Mouse (Mus musculus) spleen, adult 2 months (tissue): ENCODE results near the gene Gm20388. TPM values are rescaled to one million over a fixed set of nuclear protein-coding genes. Genes with fewer than 3 reads are reported as not detected.

Source experiments
- DNase-seq, 2 experiments: peaks; one replicate each; pipeline versions ENCODE4 v3.0.0 to v3.0.0-alpha.2; 2012 to 2021; ENCODE audit warnings: low spot score in 2 of 2, low read depth in 1 of 2
- H3K27ac ChIP-seq: fragments of 200-500 bp; 2 replicates; pipeline ENCODE4 v1.5.1; 2012; ENCODE audit warnings: low read length, inconsistent platforms; ENCODE audit not compliant: insufficient read depth
- H3K27me3 ChIP-seq: fragments of 200-500 bp; 2 replicates; pipeline ENCODE4 v1.6.1; 2012; ENCODE audit warnings: mild to moderate bottlenecking, moderate library complexity, low read length, inconsistent platforms; ENCODE audit not compliant: control insufficient read depth, insufficient read depth
- H3K36me3 ChIP-seq: fragments of 200-500 bp; 2 replicates; pipeline ENCODE4 v1.6.1; 2012; ENCODE audit warnings: mild to moderate bottlenecking, low read length, inconsistent platforms; ENCODE audit not compliant: control insufficient read depth, insufficient read depth
- H3K4me1 ChIP-seq: fragments of 200-500 bp; 2 replicates; pipeline ENCODE4 v1.6.1; 2011; ENCODE audit warnings: inconsistent platforms; ENCODE audit not compliant: control insufficient read depth, insufficient read depth, insufficient read length
- H3K4me3 ChIP-seq: fragments of 200-500 bp; 2 replicates; pipeline ENCODE4 v1.5.1; 2011; ENCODE audit warnings: mild to moderate bottlenecking, inconsistent platforms; ENCODE audit not compliant: insufficient read depth, insufficient read length; ENCODE audit errors: extremely low read depth
- CTCF ChIP-seq: fragments of 200-500 bp; IDR thresholded peaks from 2 replicates; pipeline ENCODE4 v1.5.1; 2011; ENCODE audit warnings: mild to moderate bottlenecking, inconsistent platforms; ENCODE audit not compliant: insufficient read depth, insufficient read length, insufficient replicate concordance; ENCODE audit errors: extremely low read depth
- POLR2A ChIP-seq: fragments of 200-500 bp; IDR thresholded peaks from 2 replicates; pipeline ENCODE4 v1.6.1; 2011; ENCODE audit warnings: low read depth, low read length, inconsistent platforms
- WGBS: fragments of 180-500 bp; shearing (Covaris S2); methylation state at CpG from one replicate; pipeline ENCODE4 v1.1.7; 2018; 5-methylcytosine and 5-hydroxymethylcytosine counted together
- polyA plus RNA-seq: library from polyadenylated mRNA; depleted of rRNA; stranded (reverse); fragments of >200 nt; gene quantifications from 2 replicates; pipeline ENCODE4 v1.2.3, GENCODE M21; 2012

Gm20388 gene
- polyA plus RNA-seq, 1 experiment: 26.1 TPM

DNA sequence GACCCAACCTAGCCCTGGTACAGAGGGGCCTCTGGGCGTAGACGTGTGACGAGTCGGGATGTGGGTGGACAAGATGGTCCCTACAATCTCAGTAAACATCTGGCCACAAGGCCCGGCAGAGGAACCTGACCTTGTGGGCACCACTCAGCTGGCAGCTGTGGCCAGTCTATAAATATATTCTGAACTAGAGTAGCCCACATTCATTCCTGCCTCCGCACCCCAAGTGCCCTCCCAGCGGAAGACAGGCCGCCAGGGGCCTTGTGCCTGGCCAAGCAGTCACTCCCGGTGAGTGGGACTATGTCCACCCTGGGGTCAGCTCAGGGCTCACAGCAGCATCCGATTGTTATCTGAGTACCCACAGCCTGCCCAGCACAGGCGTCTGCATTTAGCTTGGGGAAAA lies 2327.6 kb downstream of the Gm20388 start:
- no peak for TF ChIP-seq CTCF
- DNase-seq: no peak
- Histone ChIP-seq H3K36me3 (no peaks in the 10 kb centered on the region), H3K4me3 (no peak overlapping the region), H3K27ac (no peak overlapping the region), H3K27me3 (no peaks in the 10 kb centered on the region), H3K4me1 (no peaks in the 10 kb centered on the region)
- WGBS: 73% methylated on average over 11 of the region's 11 CpGs

DNA sequence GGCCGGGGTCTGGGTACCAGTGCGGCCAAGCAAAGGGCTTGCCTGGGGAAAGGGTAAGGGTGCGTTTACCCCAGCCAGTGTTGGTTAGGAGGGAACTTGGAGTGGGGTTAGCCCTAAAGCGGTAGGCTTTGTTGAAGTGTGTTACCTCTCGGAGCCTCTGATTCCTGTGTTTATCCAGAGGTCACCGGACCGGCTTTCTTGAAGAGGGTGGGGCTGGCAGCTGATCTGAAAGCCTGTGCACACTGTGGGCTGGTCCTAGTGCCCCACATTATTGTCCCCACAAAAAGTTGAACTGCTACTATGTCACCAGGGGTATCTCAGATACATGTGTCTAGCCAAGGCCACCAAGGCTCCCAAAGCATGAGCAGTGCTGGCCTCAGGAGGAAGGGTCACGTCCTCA lies 2328.1 kb downstream of the Gm20388 start:
- Histone ChIP-seq H3K36me3 (no peaks in the 10 kb centered on the region), H3K4me1 (no peaks in the 10 kb centered on the region), H3K4me3 (no peak overlapping the region), H3K27me3 (no peaks in the 10 kb centered on the region), H3K27ac (no peak overlapping the region)
- DNase-seq: no peak
- WGBS: 85% methylated on average over 8 of the region's 8 CpGs
- TF ChIP-seq CTCF: no peak
- TF ChIP-seq POLR2A: no peak

DNA sequence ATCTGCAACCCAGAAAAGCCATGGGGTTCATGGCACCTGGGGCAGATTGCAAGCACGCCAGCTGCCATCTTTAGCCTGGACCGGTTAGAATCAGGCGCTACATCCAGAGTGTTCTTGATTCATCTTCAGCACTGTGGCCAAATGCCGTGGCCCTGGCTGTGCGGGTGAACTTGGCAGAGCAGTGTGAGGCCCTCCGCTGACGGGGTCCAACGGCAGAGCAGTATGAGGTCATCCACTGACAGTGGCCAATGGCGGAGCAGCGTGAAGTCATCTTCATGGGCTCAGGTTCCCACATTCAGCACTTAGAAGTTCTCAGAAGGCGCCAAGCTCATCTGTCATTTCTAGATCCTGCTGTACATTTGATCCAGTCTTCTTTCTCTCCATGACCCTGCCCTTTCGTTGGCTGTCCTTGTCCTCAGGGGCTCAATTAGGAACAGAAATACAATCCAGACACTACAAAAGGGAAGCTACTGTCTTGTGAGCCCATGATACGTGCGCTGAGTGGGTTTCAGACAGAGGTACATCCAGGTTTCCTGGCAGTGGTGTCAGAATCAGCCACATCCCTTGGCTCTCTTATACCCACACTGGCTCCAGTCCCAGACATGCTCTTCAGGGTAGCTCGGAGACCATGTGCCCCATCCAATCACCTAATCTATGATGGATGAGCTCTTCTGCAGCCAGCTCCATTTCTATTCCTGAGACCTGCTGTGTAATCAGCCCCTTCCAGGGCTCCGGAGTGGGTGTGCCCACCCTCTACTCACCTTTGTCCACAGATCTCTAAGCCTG lies 2329.8 kb downstream of the Gm20388 start:
- WGBS: 88% methylated on average over 16 of the region's 16 CpGs
- no peak for TF ChIP-seq POLR2A
- TF ChIP-seq CTCF: no peak
- no peaks in the 10 kb centered on the region for H3K36me3 ChIP-seq
- no peak overlapping the region for H3K4me3 ChIP-seq
- H3K4me1 ChIP-seq: no peaks in the 10 kb centered on the region
- H3K27ac ChIP-seq: no peak overlapping the region
- no peaks in the 10 kb centered on the region for H3K27me3 ChIP-seq
- DNase-seq: no peak

DNA sequence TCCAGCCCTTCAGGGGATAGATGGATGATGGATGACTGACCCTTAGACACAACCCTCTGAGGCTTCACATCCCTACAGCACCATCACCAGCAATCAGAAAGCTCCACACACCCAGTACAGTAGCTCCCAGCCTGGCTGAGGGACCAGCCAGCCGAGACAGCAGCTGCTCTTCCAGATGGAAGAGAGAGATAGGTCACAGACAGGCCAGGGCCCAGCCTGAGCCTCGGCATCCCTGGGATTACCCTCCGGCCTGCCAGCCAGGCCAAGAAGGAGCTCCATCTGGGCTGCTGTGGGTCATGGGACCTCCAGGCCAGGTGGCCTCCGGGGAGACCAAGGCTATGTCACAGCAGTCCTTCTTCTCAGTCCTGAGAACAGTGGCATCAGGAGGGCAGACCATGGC lies 2332.7 kb downstream of the Gm20388 start:
- DNase-seq: no peak
- no peak overlapping the region for H3K4me3 ChIP-seq
- 90% methylated on average over 4 of the region's 4 CpGs for WGBS
- TF ChIP-seq POLR2A (no peak), CTCF (no peak)
- no peaks in the 10 kb centered on the region for H3K4me1 ChIP-seq
- H3K36me3 ChIP-seq: no peaks in the 10 kb centered on the region
- H3K27ac ChIP-seq: no peak overlapping the region
- H3K27me3 ChIP-seq: no peaks in the 10 kb centered on the region

DNA sequence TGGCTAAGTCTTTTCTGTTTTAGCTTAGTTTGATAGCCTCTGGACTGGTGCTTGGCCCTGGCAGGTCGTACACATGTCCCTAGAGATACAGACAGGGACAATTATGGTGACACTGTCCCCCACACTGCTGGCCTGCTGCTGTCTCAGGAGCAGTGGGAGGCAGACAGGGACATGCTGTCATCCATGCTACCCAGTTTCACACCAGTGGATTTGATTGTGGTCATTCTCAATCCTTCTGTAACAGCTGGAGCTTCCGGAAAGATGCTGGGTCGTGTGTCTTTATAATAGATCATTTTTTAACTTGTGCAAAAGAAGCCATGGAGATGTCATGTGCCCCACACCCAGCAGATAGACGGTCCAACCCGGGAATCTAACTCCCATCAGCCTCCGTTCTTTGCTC lies 2334.5 kb downstream of the Gm20388 start:
- Histone ChIP-seq H3K4me3 (no peak overlapping the region), H3K4me1 (no peaks in the 10 kb centered on the region), H3K27ac (no peak overlapping the region), H3K27me3 (no peaks in the 10 kb centered on the region), H3K36me3 (no peaks in the 10 kb centered on the region)
- TF ChIP-seq CTCF: no peak
- WGBS: 86% methylated on average over 6 of the region's 6 CpGs
- DNase-seq: no peak

DNA sequence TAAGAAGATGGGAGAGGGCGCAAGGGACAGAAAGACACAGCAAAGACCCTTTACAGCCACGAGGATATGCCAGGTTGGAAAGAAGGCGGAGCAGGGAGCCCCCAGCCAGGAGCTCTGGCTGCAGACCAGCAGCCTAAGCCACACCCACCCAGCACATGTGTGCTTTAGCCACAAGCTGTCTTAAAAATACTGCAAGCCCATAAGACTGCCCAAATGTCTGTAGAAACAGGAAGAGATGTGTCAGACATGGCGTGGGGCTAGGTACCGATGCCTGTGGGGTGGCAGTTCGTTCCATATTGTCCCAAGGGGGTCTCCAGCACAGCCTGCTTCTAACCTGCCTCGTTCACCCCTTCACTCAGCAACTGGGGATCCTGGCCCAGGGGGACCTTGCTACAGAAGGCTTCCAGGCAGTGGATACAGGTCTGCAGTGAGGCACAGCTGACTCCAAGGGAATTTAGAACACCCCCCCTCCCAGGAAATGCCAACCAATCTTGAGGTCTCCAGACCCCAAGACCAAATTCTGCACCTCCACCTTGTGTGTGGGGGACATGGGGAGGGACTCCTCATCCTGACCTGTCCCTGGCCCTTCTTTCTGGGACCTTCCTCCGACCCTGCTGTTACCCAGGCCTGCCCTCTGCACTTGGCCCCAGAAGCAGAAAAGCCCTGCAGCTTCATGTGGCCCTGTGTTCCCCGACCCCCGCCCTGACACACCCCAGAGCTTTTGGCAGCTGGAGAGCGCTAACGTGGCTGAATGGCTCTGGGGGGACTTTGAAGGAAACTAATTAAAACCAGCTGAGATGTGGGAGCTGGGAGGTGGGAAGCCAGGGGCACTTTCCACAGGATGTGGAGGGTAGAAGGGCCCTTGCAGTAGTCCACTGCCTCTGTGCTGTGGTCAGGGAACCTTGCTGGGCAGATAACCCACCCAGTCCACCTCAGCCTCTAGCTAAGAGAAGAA lies 2335.9 kb downstream of the Gm20388 start:
- TF ChIP-seq POLR2A: no peak
- TF ChIP-seq CTCF: no peak
- Histone ChIP-seq H3K36me3 (no peaks in the 10 kb centered on the region), H3K27me3 (no peaks in the 10 kb centered on the region), H3K4me3 (no peak overlapping the region), H3K27ac (no peak overlapping the region), H3K4me1 (no peaks in the 10 kb centered on the region)
- no peak for DNase-seq
- 30% methylated on average over 12 of the region's 12 CpGs for WGBS
